Mouse (Mus musculus): Measurements from ENCODE around the gene Dusp21. TPM values are rescaled to one million over a fixed set of nuclear protein-coding genes. Genes with fewer than 3 reads are reported as not detected.
A peak's percentile ranks its signal among the peaks of the same experiment; 100 is the strongest.

Dusp21 gene
- polyA plus RNA-seq (2015; fragmentation: Nextera tagmentation; extraction: Ambion mirVana) = not detected in 2 replicates

- Histone ChIP-seq H3K9me3 (replicated peaks) (no peaks in the 10 kb centered on the region), H3K36me3 (no peaks in the 10 kb centered on the region), H3K27ac (no peak within 1 kb of the TSS), H3K4me1 (replicated peaks) (no peaks in the 10 kb centered on the region), H3K27me3 (no peaks in the 10 kb centered on the region), H3K4me2 (no peak within 1 kb of the TSS), H3K9ac (no peak within 1 kb of the TSS), H3K4me3 (replicated peaks) (no peak within 1 kb of the TSS)
- ATAC-seq (ENCODE audit: low read depth) (no peak), DNase-seq (no peak)
- WGBS (ENCODE audit: insufficient replicate concordance) = 96% methylated on average over 1 of the region's 1 CpGs
Measured at GRCm38 (mm10) chrX:18145557-18145956, at the start of gene Dusp21. Gene Dusp21 (plus strand): TSS chrX:18145857.

- WGBS (ENCODE audit: insufficient replicate concordance) = 48% methylated on average over 4 of the region's 4 CpGs
- Histone ChIP-seq H3K4me2 (peak overlapping the region; percentile 85), H3K4me3 (replicated peaks) (no peak overlapping the region), H3K27me3 (no peaks in the 10 kb centered on the region), H3K27ac (no peak overlapping the region), H3K9ac (no peak overlapping the region; the same call in 1 of the 2 replicates), H3K4me1 (replicated peaks) (no peaks in the 10 kb centered on the region), H3K36me3 (no peaks in the 10 kb centered on the region), H3K9me3 (replicated peaks) (no peaks in the 10 kb centered on the region)
- ATAC-seq (ENCODE audit: low read depth) = no peak
- DNase-seq = no peak
Measured at GRCm38 (mm10) chrX:18160734-18161442, 15.2 kb downstream of the Dusp21 start.

- 1% methylated on average over 27 of the region's 28 CpGs for WGBS (ENCODE audit: insufficient replicate concordance)
- Histone ChIP-seq H3K9ac (peak overlapping the region; percentile 82), H3K4me2 (peak overlapping the region; percentile 85), H3K4me1 (replicated peaks) (peaks cover 2% of the 10 kb centered on the region; the same call in 1 of the 2 replicates), H3K27me3 (no peaks in the 10 kb centered on the region), H3K9me3 (replicated peaks) (no peaks in the 10 kb centered on the region), H3K4me3 (replicated peaks) (peak overlapping the region; percentile 84), H3K36me3 (no peaks in the 10 kb centered on the region), H3K27ac (peak overlapping the region; percentile 74)
- ATAC-seq (ENCODE audit: low read depth) = peak; percentile 55
- peak; percentile 37 for DNase-seq
Measured at GRCm38 (mm10) chrX:18161796-18162191, 16.1 kb downstream of the Dusp21 start.

- Histone ChIP-seq H3K9me3 (replicated peaks) (no peaks in the 10 kb centered on the region), H3K36me3 (no peaks in the 10 kb centered on the region), H3K4me3 (replicated peaks) (peak within 1 kb of the TSS; percentile 84), H3K9ac (peak within 1 kb of the TSS; percentile 96), H3K4me2 (peak within 1 kb of the TSS; percentile 85), H3K27ac (peak within 1 kb of the TSS; percentile 96), H3K27me3 (no peaks in the 10 kb centered on the region), H3K4me1 (replicated peaks) (peaks cover 7% of the 10 kb centered on the region; the same call in 1 of the 2 replicates)
- ATAC-seq (ENCODE audit: low read depth) (peak; percentile 95), DNase-seq (peak; percentile 98)
- under 1% methylated on average over 49 of the region's 50 CpGs for WGBS (ENCODE audit: insufficient replicate concordance)
Measured at GRCm38 (mm10) chrX:18162192-18162857, 16.7 kb downstream of the Dusp21 start, which contains the start of gene Kdm6a. Gene Kdm6a (plus strand): TSS chrX:18162575.

- Histone ChIP-seq H3K36me3 (no peaks in the 10 kb centered on the region), H3K9me3 (replicated peaks) (no peaks in the 10 kb centered on the region), H3K4me1 (replicated peaks) (peaks cover 8% of the 10 kb centered on the region; the same call in 1 of the 2 replicates), H3K9ac (peak overlapping the region; percentile 96), H3K4me2 (peak overlapping the region; percentile 55), H3K27me3 (no peaks in the 10 kb centered on the region), H3K27ac (peak overlapping the region; percentile 96), H3K4me3 (replicated peaks) (peak overlapping the region; percentile 84)
- under 1% methylated on average over 88 of the region's 95 CpGs for WGBS (ENCODE audit: insufficient replicate concordance)
- DNase-seq (peak; percentile 40), ATAC-seq (ENCODE audit: low read depth) (peak; percentile 24)
Measured at GRCm38 (mm10) chrX:18162861-18163731, 17.4 kb downstream of the Dusp21 start.

GRCm38 (mm10) chrX:18163917-18164624 lies 18.4 kb downstream of the Dusp21 start:
- Histone ChIP-seq H3K9ac (peak overlapping the region; percentile 96), H3K4me1 (replicated peaks) (peaks cover 8% of the 10 kb centered on the region; the same call in 1 of the 2 replicates), H3K9me3 (replicated peaks) (no peaks in the 10 kb centered on the region), H3K27ac (peak overlapping the region; percentile 96), H3K4me3 (replicated peaks) (peak overlapping the region; percentile 84), H3K27me3 (no peaks in the 10 kb centered on the region), H3K36me3 (no peaks in the 10 kb centered on the region), H3K4me2 (peak overlapping the region; percentile 55)
- ATAC-seq (ENCODE audit: low read depth) = no peak
- WGBS (ENCODE audit: insufficient replicate concordance) = 2% methylated on average over 10 of the region's 10 CpGs
- DNase-seq = peak; percentile 42

- no peak overlapping the region; the same call in 1 of the 2 replicates for H3K9ac ChIP-seq
- DNase-seq (no peak), ATAC-seq (ENCODE audit: low read depth) (no peak)
- H3K4me3 ChIP-seq (replicated peaks) = peak overlapping the region; percentile 84
- H3K4me2 ChIP-seq = no peak overlapping the region
- WGBS (ENCODE audit: insufficient replicate concordance) = 41% methylated on average over 2 of the region's 2 CpGs
- H3K9me3 ChIP-seq (replicated peaks) = no peaks in the 10 kb centered on the region
- H3K27ac ChIP-seq = no peak overlapping the region
- peaks cover 8% of the 10 kb centered on the region; the same call in 1 of the 2 replicates for H3K4me1 ChIP-seq (replicated peaks)
- no peaks in the 10 kb centered on the region for H3K36me3 ChIP-seq
- H3K27me3 ChIP-seq = no peaks in the 10 kb centered on the region
Measured at GRCm38 (mm10) chrX:18165121-18165520, 19.5 kb downstream of the Dusp21 start.

- ATAC-seq (ENCODE audit: low read depth) (no peak), DNase-seq (no peak)
- Histone ChIP-seq H3K4me1 (replicated peaks) (peaks cover 8% of the 10 kb centered on the region; the same call in 1 of the 2 replicates), H3K4me3 (replicated peaks) (no peak overlapping the region), H3K36me3 (no peaks in the 10 kb centered on the region), H3K9ac (0 out of 2 replicates have a peak overlapping the region, but pooled peaks have one; percentile 13), H3K9me3 (replicated peaks) (no peaks in the 10 kb centered on the region), H3K4me2 (peak overlapping the region; percentile 30; the same call in 1 of the 2 replicates), H3K27me3 (no peaks in the 10 kb centered on the region), H3K27ac (no peak overlapping the region; the same call in 1 of the 2 replicates)
- 63% methylated on average over 3 of the region's 3 CpGs for WGBS (ENCODE audit: insufficient replicate concordance)
Measured at GRCm38 (mm10) chrX:18166961-18167360, 21.3 kb downstream of the Dusp21 start.

- Histone ChIP-seq H3K4me3 (replicated peaks) (no peak overlapping the region), H3K4me2 (no peak overlapping the region), H3K27me3 (no peaks in the 10 kb centered on the region), H3K9me3 (replicated peaks) (no peaks in the 10 kb centered on the region), H3K9ac (no peak overlapping the region), H3K27ac (no peak overlapping the region), H3K36me3 (no peaks in the 10 kb centered on the region), H3K4me1 (replicated peaks) (peaks cover 18% of the 10 kb centered on the region)
- DNase-seq = no peak
- ATAC-seq (ENCODE audit: low read depth) = no peak
- WGBS (ENCODE audit: insufficient replicate concordance) = 89% methylated on average over 1 of the region's 1 CpGs
Measured at GRCm38 (mm10) chrX:18168940-18169339, 23.3 kb downstream of the Dusp21 start.

- H3K4me2 ChIP-seq = no peak overlapping the region
- H3K9ac ChIP-seq = no peak overlapping the region
- 68% methylated on average over 4 of the region's 4 CpGs for whole genome bisulfite sequencing (ENCODE audit: insufficient replicate concordance)
- no peaks in the 10 kb centered on the region for H3K27me3 ChIP-seq
- H3K9me3 ChIP-seq (replicated peaks) = no peaks in the 10 kb centered on the region
- no peak overlapping the region for H3K4me3 ChIP-seq (replicated peaks)
- H3K27ac ChIP-seq = no peak overlapping the region
- ATAC-seq (ENCODE audit: low read depth) (no peak), DNase-seq (no peak)
- no peaks in the 10 kb centered on the region for H3K36me3 ChIP-seq
- peaks cover 42% of the 10 kb centered on the region for H3K4me1 ChIP-seq (replicated peaks)
Measured at GRCm38 (mm10) chrX:18174831-18175230, 29.2 kb downstream of the Dusp21 start.
